Comparison of ENCODE assay signal across 8 mouse cellular contexts in genomic region chr1:135818481-135819086, GRCm38 (mm10). TPM values are rescaled to one million over a fixed set of nuclear protein-coding genes. Genes with fewer than 3 reads are reported as not detected.
A peak's percentile ranks its signal among the peaks of the same experiment; 100 is the strongest.
DNase-seq lines count a peak whose midpoint lies in the region; ATAC-seq and TF ChIP-seq lines count a peak whose summit lies in the region.

Lad1 (plus strand) TSS chr1:135818598.

- H3K36me3 ChIP-seq in embryonic facial prominence, embryonic 14.5 days (ENCODE audit: control insufficient read depth, insufficient read depth, low read length), result no peaks in the 10 kb centered on the region
- no peaks in the 10 kb centered on the region for H3K36me3 ChIP-seq in lung, embryonic 14.5 days (ENCODE audit: insufficient read depth)
- H3K36me3 ChIP-seq in small intestine, adult 2 months (ENCODE audit: control insufficient read depth, insufficient read depth, low read length), result no peaks in the 10 kb centered on the region

- H3K4me3 ChIP-seq in embryonic facial prominence, embryonic 14.5 days (ENCODE audit: low read depth, low read length), result peak within 1 kb of the TSS; percentile 42
- peak within 1 kb of the TSS; percentile 52 for H3K4me3 ChIP-seq in lung, embryonic 14.5 days (ENCODE audit: low read depth, low read length)
- peak within 1 kb of the TSS; percentile 75 for H3K4me3 ChIP-seq in small intestine, adult 2 months (ENCODE audit: low read depth, low read length)

- no peak within 1 kb of the TSS for H3K27ac ChIP-seq in embryonic facial prominence, embryonic 14.5 days (replicated peaks; ENCODE audit: low read depth, low read length)
- H3K27ac ChIP-seq in lung, embryonic 14.5 days (ENCODE audit: low read depth), result no peak within 1 kb of the TSS
- peak within 1 kb of the TSS; percentile 93 for H3K27ac ChIP-seq in small intestine, adult 2 months (ENCODE audit: insufficient read depth, low read depth, low read length)

- peak; percentile 39 for DNase-seq in ovary, postnatal 14 days (ENCODE audit: low spot score)
- no peak for DNase-seq in ovary, adult 18-20 months (ENCODE audit: low spot score)
- DNase-seq in embryonic facial prominence, embryonic 14.5 days (ENCODE audit: low spot score), result peak; percentile 59
- peak; percentile 83 for DNase-seq in kidney, adult 11 months
- peak; percentile 72 for DNase-seq in lung, embryonic 14.5 days
- no peak for DNase-seq in spleen, postnatal 4 days (ENCODE audit: low spot score in 2 of 2)

- ATAC-seq in embryonic facial prominence, embryonic 14.5 days (ENCODE audit: low read depth), result peak; percentile 80
- ATAC-seq in lung, embryonic 14.5 days (ENCODE audit: insufficient read depth), result peak; percentile 73
- ATAC-seq in erythroid progenitor cell, adult 5-6 weeks (replicated peaks; ENCODE audit: low FRiP score, poor library complexity, severe bottlenecking), result no peak

- peak within 1 kb of the TSS; percentile 82 for H3K4me2 ChIP-seq in embryonic facial prominence, embryonic 14.5 days (ENCODE audit: low read depth, low read length)
- H3K4me2 ChIP-seq in lung, embryonic 14.5 days, result peak within 1 kb of the TSS; percentile 94

- H3K4me1 ChIP-seq in embryonic facial prominence, embryonic 14.5 days (ENCODE audit: control insufficient read depth, insufficient read depth, low read length), result no peaks in the 10 kb centered on the region
- H3K4me1 ChIP-seq in lung, embryonic 14.5 days (ENCODE audit: insufficient read depth), result no peaks in the 10 kb centered on the region
- peaks cover 29% of the 10 kb centered on the region for H3K4me1 ChIP-seq in small intestine, adult 2 months (ENCODE audit: control insufficient read depth, insufficient read depth, insufficient read length, low read length)

- no peaks in the 10 kb centered on the region for H3K9me3 ChIP-seq in embryonic facial prominence, embryonic 14.5 days (ENCODE audit: control insufficient read depth, low read length)
- H3K9me3 ChIP-seq in lung, embryonic 14.5 days (ENCODE audit: low read depth, low read length), result no peaks in the 10 kb centered on the region

- H3K9ac ChIP-seq in embryonic facial prominence, embryonic 14.5 days (ENCODE audit: low read depth, low read length), result peak within 1 kb of the TSS; percentile 71
- H3K9ac ChIP-seq in lung, embryonic 14.5 days, result peak within 1 kb of the TSS; percentile 60

- H3K27me3 ChIP-seq in embryonic facial prominence, embryonic 14.5 days (replicated peaks; ENCODE audit: control insufficient read depth, insufficient read depth, low read length), result peaks cover 45% of the 10 kb centered on the region
- peaks cover 36% of the 10 kb centered on the region for H3K27me3 ChIP-seq in lung, embryonic 14.5 days (ENCODE audit: insufficient read depth, low read length)
- H3K27me3 ChIP-seq in small intestine, adult 2 months (ENCODE audit: control insufficient read depth, insufficient read depth, low read length), result no peaks in the 10 kb centered on the region

- 0% methylated on average over 28 of the region's 63 CpGs for WGBS in embryonic facial prominence, embryonic 14.5 days
- WGBS in lung, embryonic 14.5 days, result under 1% methylated on average over 63 of the region's 63 CpGs
- WGBS in small intestine, adult 2 months, result 1% methylated on average over 63 of the region's 63 CpGs

- peak; percentile 83 for TF ChIP-seq POLR2A in small intestine, adult 2 months (IDR thresholded peaks at IDR 0.05; ENCODE audit: low read depth, low read length)

- no peak for TF ChIP-seq CTCF in lung, embryonic 14.5 days (IDR thresholded peaks at IDR 0.05; ENCODE audit: low read depth)
- no peak for TF ChIP-seq CTCF in small intestine, adult 2 months (IDR thresholded peaks at IDR 0.05; ENCODE audit: extremely low read depth, insufficient read length, insufficient replicate concordance, low read depth, low read length)

RNA-seq across cellular contexts. Expression of gene Lad1, which starts in this region (rescaled TPM):
- polyA plus RNA-seq in embryonic facial prominence, embryonic 14.5 days (2014; fragmentation: Nextera tagmentation; extraction: Ambion mirVana), result 16.6 and 21.7 TPM in 2 replicates
- 14.4 and 14.5 TPM in 2 replicates for polyA plus RNA-seq in lung, embryonic 14.5 days (2014; fragmentation: Nextera tagmentation; extraction: Ambion mirVana)
- 128 and 314 TPM in 2 replicates for polyA plus RNA-seq in small intestine, adult 2 months (2012; rRNA removed)
- total RNA-seq in erythroid progenitor cell, adult 5-6 weeks (2015; ENCODE audit: low replicate concordance), result 0.72 TPM in 1 of 2 replicates, not detected in the other
- not detected in 2 replicates for total RNA-seq in erythroid progenitor cell, adult 5-6 weeks (2017; ENCODE audit: low replicate concordance)

Comparison
In these comparisons a context has a peak if more than half of its experiments do, and no peak if none do; other contexts are left out.
1. DNase-seq: peak in ovary, postnatal 14 days (single experiment), embryonic facial prominence, embryonic 14.5 days (single experiment), kidney, adult 11 months (single experiment) and lung, embryonic 14.5 days (single experiment); none in ovary, adult 18-20 months (single experiment) and spleen, postnatal 4 days (0 of 2).
2. Peak in every context shown above with its lines, with median percentiles within 50 percentile points of each other: H3K4me3 ChIP-seq.